8 mouse cellular contexts compared by ENCODE assay signal in genomic region chr8:120536306-120537206, GRCm38 (mm10). TPM values are rescaled to one million over a fixed set of nuclear protein-coding genes. Genes with fewer than 3 reads are reported as not detected.
A peak's percentile ranks its signal among the peaks of the same experiment; 100 is the strongest.
DNase-seq lines count a peak whose midpoint lies in the region; ATAC-seq and TF ChIP-seq lines count a peak whose summit lies in the region.

No protein-coding gene starts in this region.

- peak overlapping the region; percentile 97 for H3K4me2 ChIP-seq in heart, embryonic 12.5 days
- peak overlapping the region; percentile 97 for H3K4me2 ChIP-seq in stomach, postnatal 0 days (replicated peaks; ENCODE audit: low read depth)

- intact Hi-C loops in heart, postnatal 25 days (cut with DNase I) = loop anchor here (5.0 kb wide), 1 partner anchor 209 kb away; no protein-coding TSS in a partner anchor
- intact Hi-C loops in left cerebral cortex, postnatal 4 days (cut with DNase I) = loop anchor here (5.0 to 10.0 kb wide), 2 partner anchors 234 to 252 kb away; no protein-coding TSS in a partner anchor

- TF ChIP-seq CTCF in stomach, postnatal 0 days (IDR thresholded peaks at IDR 0.05; ENCODE audit: low read depth) = 0 out of 2 replicates have a peak, but pooled peaks have one; percentile 15

- H3K27me3 ChIP-seq in heart, embryonic 12.5 days (replicated peaks) = no peaks in the 10 kb centered on the region
- H3K27me3 ChIP-seq in midbrain, embryonic 10.5 days (ENCODE audit: low read depth, poor library complexity, severe bottlenecking) = peaks cover 77% of the 10 kb centered on the region
- no peaks in the 10 kb centered on the region for H3K27me3 ChIP-seq in stomach, postnatal 0 days (ENCODE audit: control insufficient read depth, insufficient read depth, low read length)

- peak; percentile 57 for TF ChIP-seq EP300 in stomach, postnatal 0 days (optimal IDR thresholded peaks at IDR 0.05)

- H3K27ac ChIP-seq in brown adipose tissue, adult 24 weeks (replicated peaks; ENCODE audit: low read depth, low read length) = peak overlapping the region; percentile 38
- peak overlapping the region; percentile 96 for H3K27ac ChIP-seq in heart, embryonic 12.5 days (ENCODE audit: poor library complexity, severe bottlenecking)
- peak overlapping the region; percentile 98 for H3K27ac ChIP-seq in midbrain, embryonic 10.5 days (replicated peaks)
- H3K27ac ChIP-seq in stomach, postnatal 0 days (replicated peaks) = peak overlapping the region; percentile 96

- H3K36me3 ChIP-seq in heart, embryonic 12.5 days = no peaks in the 10 kb centered on the region
- H3K36me3 ChIP-seq in midbrain, embryonic 10.5 days = no peaks in the 10 kb centered on the region
- H3K36me3 ChIP-seq in stomach, postnatal 0 days (ENCODE audit: control insufficient read depth, insufficient read depth, low read length) = no peaks in the 10 kb centered on the region

- WGBS in heart, embryonic 12.5 days = under 1% methylated on average over 61 of the region's 61 CpGs
- under 1% methylated on average over 61 of the region's 61 CpGs for WGBS in midbrain, embryonic 10.5 days
- 1% methylated on average over 58 of the region's 61 CpGs for WGBS in stomach, postnatal 0 days

- DNase-seq in heart, adult 11 months = peak; percentile 96
- no peak for DNase-seq in heart, postnatal 25 days (ENCODE audit: low spot score)
- peak; percentile 54 for DNase-seq in CD4-positive, CD25-positive, alpha-beta regulatory T cell, adult 2 months (ENCODE audit: low read depth, low spot score)
- peak; percentile 85 for DNase-seq in left cerebral cortex, postnatal 4 days
- peak; percentile 59 for DNase-seq in midbrain, embryonic 10.5 days (ENCODE audit: low spot score)
- peak; percentile 85 for DNase-seq in stomach, postnatal 0 days (ENCODE audit: low spot score)

- H3K4me3 ChIP-seq in brown adipose tissue, adult 24 weeks (ENCODE audit: insufficient read depth, low read depth, low read length) = peak overlapping the region; percentile 71
- H3K4me3 ChIP-seq in heart, embryonic 12.5 days = peak overlapping the region; percentile 76
- H3K4me3 ChIP-seq in midbrain, embryonic 10.5 days = peak overlapping the region; percentile 85
- H3K4me3 ChIP-seq in stomach, postnatal 0 days (ENCODE audit: low read depth, low read length) = peak overlapping the region; percentile 64

- no peaks in the 10 kb centered on the region for H3K9me3 ChIP-seq in heart, embryonic 12.5 days (replicated peaks)
- H3K9me3 ChIP-seq in midbrain, embryonic 10.5 days (replicated peaks) = no peaks in the 10 kb centered on the region
- no peaks in the 10 kb centered on the region for H3K9me3 ChIP-seq in stomach, postnatal 0 days (ENCODE audit: control insufficient read depth, low read length)

- H3K9ac ChIP-seq in heart, embryonic 12.5 days = peak overlapping the region; percentile 89
- peak overlapping the region; percentile 77 for H3K9ac ChIP-seq in stomach, postnatal 0 days (ENCODE audit: low read length)

- peak; percentile 22 for ATAC-seq in heart, embryonic 12.5 days (ENCODE audit: insufficient number of reproducible peaks, low FRiP score)
- ATAC-seq in stomach, postnatal 0 days (ENCODE audit: low FRiP score, low TSS enrichment) = peak; percentile 36

- H3K4me1 ChIP-seq in brown adipose tissue, adult 24 weeks (ENCODE audit: control insufficient read depth, insufficient read depth, insufficient read length, low read length) = peaks cover 18% of the 10 kb centered on the region
- H3K4me1 ChIP-seq in heart, embryonic 12.5 days (replicated peaks) = peaks cover 87% of the 10 kb centered on the region
- H3K4me1 ChIP-seq in midbrain, embryonic 10.5 days = peaks cover 99% of the 10 kb centered on the region
- peaks cover 18% of the 10 kb centered on the region for H3K4me1 ChIP-seq in stomach, postnatal 0 days (replicated peaks; ENCODE audit: control insufficient read depth, insufficient read depth)

RNA-seq across cellular contexts. Expression of gene Gins2, which starts 52.5 kb away (rescaled TPM):
- total RNA-seq in heart, postnatal 25 days (2021) = 1 to 10 TPM; 1.2 to 1.5 TPM
- 5.4 and 6.5 TPM in 2 replicates for polyA plus RNA-seq in brown adipose tissue, adult 24 weeks (2012; ENCODE audit: insufficient read depth, insufficient read length, missing spikeins)
- 63.4 and 66.8 TPM in 2 replicates for polyA plus RNA-seq in heart, embryonic 12.5 days (2016; fragmentation: Nextera tagmentation; extraction: Ambion mirVana)
- 1 to 10 TPM; 4.8 to 5.7 TPM for total RNA-seq in left cerebral cortex, postnatal 4 days (2021)
- 162 and 192 TPM in 2 replicates for polyA plus RNA-seq in midbrain, embryonic 10.5 days (2016; fragmentation: Nextera tagmentation; extraction: Ambion mirVana)
- 31.0 and 35.5 TPM in 2 replicates for polyA plus RNA-seq in stomach, postnatal 0 days (2015; fragmentation: Nextera tagmentation; extraction: Ambion mirVana)

Comparison
In these comparisons a context has a peak if more than half of its experiments do, and no peak if none do; other contexts are left out.
1. H3K27ac ChIP-seq: peak in every context shown above with its lines; median percentile 98 in midbrain, embryonic 10.5 days; 96 in heart, embryonic 12.5 days; 96 in stomach, postnatal 0 days; 38 in brown adipose tissue, adult 24 weeks.